ENCODE assay signal across 10 mouse cellular contexts in genomic region chr15:98778191-98778770, GRCm38 (mm10). TPM values are rescaled to one million over a fixed set of nuclear protein-coding genes. Genes with fewer than 3 reads are reported as not detected.
DNase-seq lines count a peak whose midpoint lies in the region; ATAC-seq and TF ChIP-seq lines count a peak whose summit lies in the region.
"Had no signal": no experiment of that assay in that cellular context is flagged by ENCODE, and none has a peak within 500 bp of the region (broad histone marks: within the 10 kb centered on the region; RNA-seq: fewer than 3 reads in every experiment).

No protein-coding gene starts in this region.

- no peaks in the 10 kb centered on the region for H3K36me3 ChIP-seq in lung, embryonic 16.5 days (ENCODE audit: control insufficient read depth, insufficient read depth, low read length)
- no peaks in the 10 kb centered on the region for H3K36me3 ChIP-seq in forebrain, embryonic 12.5 days (replicated peaks)
- no peaks in the 10 kb centered on the region for H3K36me3 ChIP-seq in limb, embryonic 15.5 days
- no peaks in the 10 kb centered on the region for H3K36me3 ChIP-seq in stomach, embryonic 15.5 days

- under 1% methylated on average over 21 of the region's 25 CpGs for WGBS in lung, embryonic 16.5 days
- 4% methylated on average over 25 of the region's 25 CpGs for WGBS in lung, adult 2 months
- WGBS in forebrain, embryonic 12.5 days: under 1% methylated on average over 25 of the region's 25 CpGs
- WGBS in limb, embryonic 15.5 days: 2% methylated on average over 25 of the region's 25 CpGs
- under 1% methylated on average over 25 of the region's 25 CpGs for WGBS in stomach, embryonic 15.5 days

- H3K9ac ChIP-seq in lung, embryonic 16.5 days (ENCODE audit: low read length): no peak overlapping the region
- H3K9ac ChIP-seq in forebrain, embryonic 12.5 days: 0 out of 2 replicates have a peak overlapping the region, but pooled peaks have one; percentile 2
- H3K9ac ChIP-seq in limb, embryonic 15.5 days: no peak overlapping the region
- H3K9ac ChIP-seq in stomach, embryonic 15.5 days: no peak overlapping the region
- H3K9ac ChIP-seq: liver, embryonic 14.5 days had no signal

- no peak for ATAC-seq in lung, embryonic 16.5 days (ENCODE audit: low read depth)
- no peak for ATAC-seq in forebrain, embryonic 12.5 days (ENCODE audit: low FRiP score)
- ATAC-seq in limb, embryonic 15.5 days (ENCODE audit: insufficient number of reproducible peaks, low FRiP score, low TSS enrichment, low read depth): no peak
- no peak for ATAC-seq in stomach, embryonic 15.5 days (ENCODE audit: insufficient read depth, low FRiP score, low read depth)

- DNase-seq in lung, adult 2 months: no peak
- DNase-seq in testis, postnatal 14 days (ENCODE audit: low spot score): no peak
- DNase-seq in embryo, embryonic 9.5 days (ENCODE audit: extremely low spot score): no peak
- DNase-seq in kidney, postnatal 14 days: no peak

- peaks cover 87% of the 10 kb centered on the region for H3K27me3 ChIP-seq in lung, embryonic 16.5 days (ENCODE audit: control insufficient read depth, insufficient read depth, low read depth, low read length)
- peaks cover 100% of the 10 kb centered on the region for H3K27me3 ChIP-seq in forebrain, embryonic 12.5 days
- peaks cover 92% of the 10 kb centered on the region for H3K27me3 ChIP-seq in limb, embryonic 15.5 days
- peaks cover 92% of the 10 kb centered on the region for H3K27me3 ChIP-seq in stomach, embryonic 15.5 days (replicated peaks)

- no peak for TF ChIP-seq POLR2A in lung, adult 2 months (IDR thresholded peaks at IDR 0.05; ENCODE audit: borderline replicate concordance, extremely low read depth, low read depth, low read length)

- no peak overlapping the region for H3K27ac ChIP-seq in lung, embryonic 16.5 days (ENCODE audit: low read length)
- H3K27ac ChIP-seq in forebrain, embryonic 12.5 days: no peak overlapping the region
- no peak overlapping the region for H3K27ac ChIP-seq in limb, embryonic 15.5 days
- no peak overlapping the region for H3K27ac ChIP-seq in stomach, embryonic 15.5 days
- H3K27ac ChIP-seq: liver, embryonic 14.5 days had no signal

- H3K9me3 ChIP-seq in lung, embryonic 16.5 days (ENCODE audit: control insufficient read depth, low read length): no peaks in the 10 kb centered on the region
- H3K9me3 ChIP-seq in forebrain, embryonic 12.5 days: no peaks in the 10 kb centered on the region
- no peaks in the 10 kb centered on the region for H3K9me3 ChIP-seq in limb, embryonic 15.5 days
- no peaks in the 10 kb centered on the region for H3K9me3 ChIP-seq in stomach, embryonic 15.5 days

- peaks cover 17% of the 10 kb centered on the region for H3K4me1 ChIP-seq in lung, embryonic 16.5 days (replicated peaks; ENCODE audit: control insufficient read depth, insufficient read depth, low read length)
- no peaks in the 10 kb centered on the region for H3K4me1 ChIP-seq in lung, adult 2 months (ENCODE audit: control insufficient read depth, insufficient read depth, low read length)
- peaks cover 36% of the 10 kb centered on the region for H3K4me1 ChIP-seq in forebrain, embryonic 12.5 days
- H3K4me1 ChIP-seq in limb, embryonic 15.5 days: peaks cover 53% of the 10 kb centered on the region
- H3K4me1 ChIP-seq in stomach, embryonic 15.5 days: peaks cover 36% of the 10 kb centered on the region

- H3K4me2 ChIP-seq in lung, embryonic 16.5 days (ENCODE audit: low read depth, low read length): peak overlapping the region; percentile 40
- H3K4me2 ChIP-seq in forebrain, embryonic 12.5 days: peak overlapping the region; percentile 21
- H3K4me2 ChIP-seq in limb, embryonic 15.5 days: peak overlapping the region; percentile 49
- H3K4me2 ChIP-seq in stomach, embryonic 15.5 days: peak overlapping the region; percentile 49

- TF ChIP-seq CTCF in lung, adult 2 months (IDR thresholded peaks at IDR 0.05; ENCODE audit: insufficient read depth, low read length): no peak

- H3K4me3 ChIP-seq in lung, embryonic 16.5 days (ENCODE audit: low read length): peak overlapping the region; percentile 10
- no peak overlapping the region for H3K4me3 ChIP-seq in lung, adult 2 months (replicated peaks; ENCODE audit: extremely low read depth, low read depth, low read length)
- peak overlapping the region; percentile 19 for H3K4me3 ChIP-seq in forebrain, embryonic 12.5 days (replicated peaks)
- peak overlapping the region; percentile 37 for H3K4me3 ChIP-seq in limb, embryonic 15.5 days
- peak overlapping the region; percentile 22 for H3K4me3 ChIP-seq in stomach, embryonic 15.5 days (replicated peaks)

RNA-seq across cellular contexts. Expression of gene Wnt10b, which starts 0.3 kb away (rescaled TPM):
- polyA plus RNA-seq in lung, embryonic 16.5 days (2015; fragmentation: Nextera tagmentation; extraction: Ambion mirVana): 0.13 and 0.23 TPM in 2 replicates
- 21.8 and 37.4 TPM in 2 replicates for polyA plus RNA-seq in lung, adult 2 months (2012; rRNA removed)
- polyA plus RNA-seq in forebrain, embryonic 12.5 days (2016; fragmentation: Nextera tagmentation; extraction: Ambion mirVana): 0.18 and 0.24 TPM in 2 replicates
- 6.0 and 7.0 TPM in 2 replicates for polyA plus RNA-seq in limb, embryonic 15.5 days (2015; fragmentation: Nextera tagmentation; extraction: Ambion mirVana)
- 0.08 TPM in 1 of 2 replicates, not detected in the other for polyA plus RNA-seq in stomach, embryonic 15.5 days (2015; fragmentation: Nextera tagmentation; extraction: Ambion mirVana)

RNA-seq across cellular contexts. Expression of gene Wnt1, which starts 11.4 kb away (rescaled TPM):
- not detected in 2 replicates for polyA plus RNA-seq in lung, embryonic 16.5 days (2015; fragmentation: Nextera tagmentation; extraction: Ambion mirVana)
- not detected in 2 replicates for polyA plus RNA-seq in lung, adult 2 months (2012; rRNA removed)
- 0.18 and 0.61 TPM in 2 replicates for polyA plus RNA-seq in forebrain, embryonic 12.5 days (2016; fragmentation: Nextera tagmentation; extraction: Ambion mirVana)
- polyA plus RNA-seq in limb, embryonic 15.5 days (2015; fragmentation: Nextera tagmentation; extraction: Ambion mirVana): 0.06 and 0.14 TPM in 2 replicates
- not detected in 2 replicates for polyA plus RNA-seq in stomach, embryonic 15.5 days (2015; fragmentation: Nextera tagmentation; extraction: Ambion mirVana)
- polyA plus RNA-seq: liver, embryonic 14.5 days; small intestine, adult 2 months had no signal

RNA-seq across cellular contexts. Expression of gene Arf3, which starts 15.3 kb away (rescaled TPM):
- 40.2 and 40.6 TPM in 2 replicates for polyA plus RNA-seq in lung, embryonic 16.5 days (2015; fragmentation: Nextera tagmentation; extraction: Ambion mirVana)
- 110 and 166 TPM in 2 replicates for polyA plus RNA-seq in lung, adult 2 months (2012; rRNA removed)
- polyA plus RNA-seq in forebrain, embryonic 12.5 days (2016; fragmentation: Nextera tagmentation; extraction: Ambion mirVana): 58.2 and 58.3 TPM in 2 replicates
- polyA plus RNA-seq in limb, embryonic 15.5 days (2015; fragmentation: Nextera tagmentation; extraction: Ambion mirVana): 41.7 and 49.3 TPM in 2 replicates
- 41.6 and 45.2 TPM in 2 replicates for polyA plus RNA-seq in stomach, embryonic 15.5 days (2015; fragmentation: Nextera tagmentation; extraction: Ambion mirVana)

RNA-seq across cellular contexts. Expression of gene Ddn, which starts 31.0 kb away (rescaled TPM):
- polyA plus RNA-seq in lung, embryonic 16.5 days (2015; fragmentation: Nextera tagmentation; extraction: Ambion mirVana): not detected in 2 replicates
- 0.21 and 0.31 TPM in 2 replicates for polyA plus RNA-seq in lung, adult 2 months (2012; rRNA removed)
- polyA plus RNA-seq in forebrain, embryonic 12.5 days (2016; fragmentation: Nextera tagmentation; extraction: Ambion mirVana): 0.22 TPM in 1 of 2 replicates, not detected in the other
- polyA plus RNA-seq in limb, embryonic 15.5 days (2015; fragmentation: Nextera tagmentation; extraction: Ambion mirVana): 0.15 TPM in 1 of 2 replicates, not detected in the other
- not detected in 2 replicates for polyA plus RNA-seq in stomach, embryonic 15.5 days (2015; fragmentation: Nextera tagmentation; extraction: Ambion mirVana)
- polyA plus RNA-seq: small intestine, adult 2 months had no signal

RNA-seq across cellular contexts. Expression of gene Fkbp11, which starts 50.3 kb away (rescaled TPM):
- 32.5 and 33.5 TPM in 2 replicates for polyA plus RNA-seq in lung, embryonic 16.5 days (2015; fragmentation: Nextera tagmentation; extraction: Ambion mirVana)
- polyA plus RNA-seq in lung, adult 2 months (2012; rRNA removed): 11.1 and 12.5 TPM in 2 replicates
- 6.2 and 8.5 TPM in 2 replicates for polyA plus RNA-seq in forebrain, embryonic 12.5 days (2016; fragmentation: Nextera tagmentation; extraction: Ambion mirVana)
- 90.0 and 101 TPM in 2 replicates for polyA plus RNA-seq in limb, embryonic 15.5 days (2015; fragmentation: Nextera tagmentation; extraction: Ambion mirVana)
- polyA plus RNA-seq in stomach, embryonic 15.5 days (2015; fragmentation: Nextera tagmentation; extraction: Ambion mirVana): 112 and 123 TPM in 2 replicates
